Mouse (Mus musculus): ENCODE data around the gene Stum. TPM values are rescaled to one million over a fixed set of nuclear protein-coding genes. Genes with fewer than 3 reads are reported as not detected.
A peak's percentile ranks its signal among the peaks of the same experiment; 100 is the strongest.

Gene Stum
- total RNA-seq, 1 experiment from 2014 or later, result 0.12 TPM

DNA sequence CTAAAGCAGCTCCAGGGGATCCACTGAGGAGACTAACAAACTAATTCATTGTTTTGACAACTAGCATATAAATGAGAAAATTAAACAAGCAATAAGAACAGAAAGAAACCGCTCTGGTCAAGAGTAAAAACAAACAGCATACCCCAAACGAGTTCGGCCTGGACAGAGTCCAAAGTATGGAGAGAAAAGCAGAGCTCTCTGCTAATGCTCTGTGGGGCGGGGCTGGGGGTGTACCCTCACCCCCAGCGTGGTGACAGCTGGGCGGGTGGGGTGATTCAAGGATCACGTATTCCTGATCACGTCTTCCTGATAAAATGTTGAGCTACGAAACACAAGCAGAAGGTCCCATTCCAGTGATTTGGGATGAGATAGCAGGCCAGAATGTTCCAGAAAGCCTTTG is 9.5 kb upstream of the Stum start:
- DNase-seq, result no peak

DNA sequence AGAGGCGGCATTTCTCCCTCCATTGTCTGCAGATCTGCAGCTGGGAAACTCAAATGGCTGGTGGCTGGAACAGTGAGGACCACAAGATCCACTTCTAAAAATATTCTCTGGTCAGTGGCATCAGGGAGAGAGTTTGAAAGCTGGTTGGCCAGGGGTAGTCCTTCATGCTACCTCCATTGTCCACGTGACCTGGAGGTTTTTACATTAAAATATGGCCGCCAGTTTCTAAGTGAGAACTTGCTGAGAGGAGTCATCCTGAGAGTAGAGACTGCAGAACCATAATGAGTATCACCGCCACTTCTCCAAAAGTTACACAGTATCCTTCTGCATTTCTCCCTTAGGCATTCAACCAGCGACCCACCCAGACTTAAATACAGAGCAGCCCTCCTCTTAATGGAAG is 2.0 kb upstream of the Stum start:
- DNase-seq, result no peak

DNA sequence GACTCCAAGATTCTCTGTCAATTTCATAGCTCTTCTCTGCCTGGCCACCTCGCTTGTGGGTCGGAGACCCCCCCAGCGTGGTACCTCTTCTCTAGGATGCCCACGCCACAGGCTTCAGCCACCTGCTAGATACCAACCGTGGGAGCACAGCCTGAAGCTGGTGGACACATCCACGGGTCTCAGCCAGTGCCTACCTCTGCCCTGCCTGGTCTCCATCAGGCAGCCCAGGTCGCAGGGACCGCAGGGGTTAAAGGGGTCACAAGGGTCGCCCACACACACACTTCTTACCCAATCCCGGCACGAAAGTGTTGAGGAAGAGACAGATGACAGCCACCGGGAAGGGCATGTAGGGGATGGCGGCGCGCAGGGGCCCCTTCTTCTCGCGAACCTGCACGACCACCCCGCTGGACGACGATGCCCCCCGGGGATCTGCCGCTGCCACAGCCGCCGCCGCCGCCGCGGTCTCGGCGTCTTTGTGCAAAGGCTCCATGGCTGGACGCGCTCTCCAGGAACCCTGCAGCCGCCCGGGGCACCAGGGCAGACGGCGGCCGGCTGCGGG is 385 bp downstream of the Stum start:
- DNase-seq, result no peak

DNA sequence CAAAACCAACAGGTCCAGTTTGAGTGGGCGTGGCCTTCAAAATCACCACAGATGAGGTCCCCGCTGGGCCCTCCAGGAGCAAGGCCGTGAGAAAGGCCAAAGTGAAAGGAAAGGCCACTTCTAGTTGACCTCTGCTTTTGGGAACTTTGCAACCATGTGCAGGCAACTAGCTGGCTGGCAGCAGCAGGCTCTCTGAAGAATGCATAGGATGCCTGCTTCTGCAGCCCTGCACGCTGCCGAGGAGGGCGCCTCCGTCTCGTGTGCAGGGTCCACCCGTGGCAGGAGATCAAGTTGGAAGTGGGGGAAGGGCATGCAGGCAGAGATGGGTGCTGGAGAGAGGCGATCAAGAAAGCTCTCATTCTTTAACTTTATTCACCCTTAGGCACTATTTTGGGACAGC is 1.3 kb downstream of the Stum start:
- no peak for DNase-seq

DNA sequence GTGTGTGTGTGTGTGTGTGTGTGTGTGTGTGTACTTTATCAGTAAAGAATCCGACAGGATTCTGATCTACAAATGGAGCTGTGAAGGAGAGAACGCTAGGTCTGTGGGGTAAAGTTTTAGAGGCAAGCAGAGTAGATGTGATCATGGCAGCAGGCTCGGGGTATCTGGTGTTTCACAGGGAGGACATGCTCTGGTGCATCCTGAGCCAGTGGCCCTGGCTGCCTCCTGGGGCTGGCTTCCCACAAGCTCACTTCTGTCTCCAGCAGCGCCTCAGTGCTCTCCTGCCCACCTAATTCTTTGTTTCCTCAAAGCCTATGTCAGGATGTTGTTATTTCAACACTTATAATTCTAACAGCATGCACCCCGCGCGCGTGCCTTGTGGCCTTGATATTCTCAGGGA is 2.0 kb downstream of the Stum start:
- DNase-seq, result no peak

DNA sequence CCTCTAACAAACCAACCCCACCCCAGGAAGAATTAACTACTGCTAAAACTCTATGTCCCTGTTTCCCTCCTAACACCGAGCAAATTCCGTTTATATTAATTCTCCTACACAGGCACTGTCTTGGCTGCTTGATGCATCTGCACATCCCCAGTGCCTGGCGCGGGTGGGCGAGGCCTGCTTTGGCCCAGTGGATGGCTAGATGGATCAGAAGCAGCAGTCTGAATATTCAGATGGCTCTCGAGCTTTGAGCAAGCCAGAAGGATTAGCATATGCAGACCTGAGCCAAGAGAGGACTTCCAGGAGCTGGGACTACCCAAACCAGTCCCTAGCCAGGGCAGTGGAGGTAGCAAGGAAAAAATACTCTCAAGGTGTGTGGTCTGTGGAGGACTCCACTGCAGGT is 3.0 kb downstream of the Stum start:
- no peak for DNase-seq

DNA sequence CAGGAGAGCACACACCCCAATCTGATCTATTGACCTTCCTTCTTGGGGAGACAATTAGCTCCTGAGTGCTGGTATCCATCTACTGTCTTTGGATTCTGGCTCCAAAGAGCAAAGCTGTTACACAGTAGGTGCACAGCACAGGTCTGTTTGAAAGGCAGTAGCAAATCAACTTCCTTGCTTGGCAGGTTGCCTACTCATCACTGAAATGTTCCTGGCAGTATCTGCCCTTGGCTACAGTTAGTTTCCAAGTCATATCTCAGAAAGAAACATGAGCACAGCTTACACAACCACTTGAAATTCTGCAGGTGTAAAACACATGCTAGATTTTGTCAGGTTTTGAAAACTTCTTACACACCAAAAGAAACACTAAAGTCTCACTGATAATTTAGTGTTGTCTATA is 9.7 kb downstream of the Stum start:
- DNase-seq, result no peak

DNA sequence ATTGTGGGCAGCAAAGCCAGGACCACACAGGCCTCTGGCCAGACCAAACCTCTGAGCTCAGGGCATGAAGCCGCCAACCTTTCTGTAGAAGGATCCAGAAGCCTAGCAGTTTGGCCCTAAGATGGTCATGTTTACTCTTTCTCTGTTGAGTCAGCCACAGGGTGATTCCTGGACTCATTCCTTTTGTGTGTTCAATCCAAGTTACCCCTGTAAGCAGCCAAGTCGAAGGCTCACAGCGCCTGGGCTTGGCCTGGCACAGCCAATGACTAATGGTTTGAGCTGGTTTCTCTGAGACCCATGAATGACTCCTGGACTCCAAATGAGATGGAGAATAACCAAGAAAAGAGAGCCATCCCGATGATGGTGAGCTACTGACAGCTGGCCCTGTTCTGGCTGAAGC is 15.3 kb downstream of the Stum start:
- DNase-seq, result no peak

DNA sequence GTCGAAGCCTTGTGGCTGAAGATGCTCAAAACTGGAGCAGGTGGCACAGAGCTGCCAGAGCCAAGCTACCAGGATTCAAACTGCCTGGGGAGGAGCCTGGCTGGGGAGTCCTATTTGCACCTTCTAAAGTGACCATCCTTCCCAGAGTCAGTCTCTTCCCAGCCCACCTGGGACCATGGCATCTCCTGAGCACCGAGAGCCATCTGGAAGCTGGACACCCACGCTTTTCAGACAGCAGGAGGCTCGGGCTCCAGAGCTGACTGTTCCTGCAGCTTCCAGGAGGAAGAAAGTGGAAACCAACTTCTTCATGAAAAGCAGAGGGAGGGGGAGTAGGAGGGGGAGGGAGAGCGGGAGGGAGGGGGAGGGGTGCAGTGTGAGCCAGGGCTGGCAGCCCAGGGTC is 17.7 kb downstream of the Stum start:
- DNase-seq, result no peak

DNA sequence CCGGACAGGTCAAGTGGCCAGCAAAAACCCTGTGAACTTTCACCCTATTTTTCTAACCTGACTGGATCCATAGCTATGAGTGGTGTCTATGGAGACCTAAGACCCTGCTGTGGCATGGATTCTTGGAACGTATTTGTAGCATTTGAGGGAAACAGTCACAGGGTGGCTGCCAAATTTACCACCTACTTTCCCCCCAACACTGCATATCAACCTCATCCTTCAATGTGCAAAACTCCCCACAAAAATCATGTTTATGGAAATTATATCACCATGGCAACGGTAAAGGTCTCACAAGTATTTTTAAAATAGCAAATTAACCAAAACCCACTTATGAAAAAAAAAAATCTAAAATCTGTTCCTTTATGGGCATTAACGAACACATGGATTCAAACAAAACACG is 18.9 kb downstream of the Stum start:
- DNase-seq, result no peak

DNA sequence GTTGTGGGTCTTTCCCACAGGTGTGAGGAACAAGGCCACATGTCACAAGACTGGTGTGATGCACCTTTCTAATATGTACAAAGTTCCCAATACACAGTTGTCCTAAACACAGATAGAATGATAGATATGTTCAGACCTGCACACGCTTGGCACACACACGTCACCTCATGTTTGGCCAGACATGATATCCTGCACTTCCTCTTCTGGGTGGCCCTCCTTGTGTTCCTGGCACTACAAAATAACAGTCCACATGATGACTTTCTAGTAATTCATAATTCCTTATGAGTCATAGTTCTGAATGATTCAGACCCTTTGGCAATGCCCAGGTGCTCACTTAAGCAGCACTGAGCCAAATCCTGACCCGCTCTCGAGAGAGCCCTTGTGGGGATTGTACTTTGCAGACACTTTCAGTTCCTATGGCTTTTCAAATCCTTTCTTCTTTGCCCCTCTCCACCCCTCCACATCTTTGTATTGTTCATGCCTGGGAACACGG is 20.3 kb downstream of the Stum start:
- no peak for DNase-seq

DNA sequence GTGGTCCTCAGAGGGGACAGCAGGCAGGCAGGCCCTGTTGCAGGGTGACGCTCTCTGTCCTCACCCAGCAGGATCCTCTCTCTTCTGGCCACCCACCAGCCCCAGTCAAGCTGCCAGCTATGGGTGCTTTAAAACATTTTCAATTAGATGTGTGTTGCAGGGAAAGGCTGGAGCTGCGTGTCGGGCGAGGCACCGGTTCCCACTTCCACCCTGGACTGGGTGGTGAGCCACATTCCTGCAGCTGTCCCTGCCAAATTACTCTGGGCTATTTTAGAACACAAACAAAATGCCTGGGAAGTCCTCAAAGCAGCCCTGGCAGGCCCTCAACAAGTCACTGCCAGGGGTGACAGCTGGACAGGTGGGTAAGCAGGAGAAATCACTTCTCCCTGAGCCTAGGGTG is 20.9 kb downstream of the Stum start:
- no peak for DNase-seq

DNA sequence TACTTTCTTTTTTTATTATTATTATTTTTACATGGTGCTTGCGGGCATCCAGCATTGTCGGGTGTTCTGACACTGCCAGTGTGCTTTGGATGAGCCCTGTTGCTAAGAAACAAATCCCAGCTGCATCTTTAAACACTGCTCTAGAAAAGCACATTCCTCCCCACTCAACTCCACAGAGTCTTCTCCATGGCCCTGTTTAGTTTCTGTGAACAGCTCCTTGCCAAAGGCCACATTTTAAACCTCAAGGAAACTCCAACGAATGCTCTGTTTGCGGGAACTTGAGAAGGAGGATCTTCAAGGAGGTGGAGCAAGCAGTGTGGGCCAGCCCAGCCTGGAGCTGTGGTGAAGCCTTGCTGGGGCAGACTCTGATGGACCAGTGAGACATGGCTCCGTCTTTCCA is 22.6 kb downstream of the Stum start:
- no peak for DNase-seq

DNA sequence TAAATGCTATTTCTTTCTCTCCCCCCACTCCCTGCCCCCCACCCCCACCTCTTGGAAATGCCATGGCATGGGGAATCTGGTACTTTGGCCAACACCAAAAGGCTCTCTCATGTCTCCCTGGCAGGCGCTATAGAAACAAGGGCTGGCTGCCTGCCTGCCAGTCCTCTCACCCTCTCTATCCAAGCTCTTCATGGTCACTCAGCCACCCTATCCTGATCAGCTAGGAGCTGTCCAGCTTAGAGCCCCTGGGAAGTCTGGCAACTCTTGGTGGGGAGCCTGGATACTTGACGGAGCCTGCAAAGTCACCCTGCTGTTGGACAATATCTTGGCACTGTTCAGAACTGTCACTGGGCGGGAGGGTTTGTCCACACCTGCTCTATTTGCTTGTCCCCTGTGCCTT is 24.6 kb downstream of the Stum start:
- DNase-seq, result no peak

DNA sequence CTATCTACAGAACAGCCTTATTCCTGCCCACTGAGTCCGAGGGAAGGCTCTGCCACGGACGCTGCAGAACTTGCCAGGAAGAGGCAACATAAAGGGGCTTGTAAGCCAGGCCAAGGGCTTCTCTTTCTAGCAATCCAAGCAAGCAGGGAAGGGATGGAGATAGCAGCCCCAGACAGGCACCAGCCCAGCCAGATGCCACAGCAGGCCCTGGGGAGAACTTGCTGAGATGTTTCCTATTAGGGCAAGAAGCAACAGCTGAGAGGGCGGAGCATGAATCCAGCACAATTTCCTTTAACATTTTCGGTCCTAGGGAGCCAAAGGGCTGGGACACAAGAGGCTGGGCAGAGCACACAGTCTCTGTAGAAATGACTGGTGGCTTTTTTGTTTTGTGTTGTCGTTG is 25.0 kb downstream of the Stum start:
- DNase-seq, result no peak

DNA sequence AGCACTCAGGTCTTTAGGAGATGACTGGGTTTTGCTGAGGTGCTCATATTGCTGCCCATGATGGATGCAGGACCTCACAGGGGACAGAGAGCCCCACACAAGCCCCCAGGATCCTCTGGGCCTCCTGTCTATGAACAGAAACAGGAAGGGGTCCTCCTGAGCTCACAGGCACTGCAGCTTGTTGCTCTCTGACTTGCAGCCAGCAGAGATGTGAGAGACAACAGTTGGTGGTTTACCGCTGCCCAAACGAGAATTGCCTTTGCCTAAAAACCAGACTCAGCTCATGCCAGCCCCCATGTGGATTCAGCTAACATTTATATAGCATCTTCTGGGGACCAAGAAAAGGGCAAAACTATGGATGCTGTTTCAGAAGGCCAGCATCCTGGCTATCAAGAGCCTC is 33.7 kb downstream of the Stum start:
- DNase-seq, result no peak

DNA sequence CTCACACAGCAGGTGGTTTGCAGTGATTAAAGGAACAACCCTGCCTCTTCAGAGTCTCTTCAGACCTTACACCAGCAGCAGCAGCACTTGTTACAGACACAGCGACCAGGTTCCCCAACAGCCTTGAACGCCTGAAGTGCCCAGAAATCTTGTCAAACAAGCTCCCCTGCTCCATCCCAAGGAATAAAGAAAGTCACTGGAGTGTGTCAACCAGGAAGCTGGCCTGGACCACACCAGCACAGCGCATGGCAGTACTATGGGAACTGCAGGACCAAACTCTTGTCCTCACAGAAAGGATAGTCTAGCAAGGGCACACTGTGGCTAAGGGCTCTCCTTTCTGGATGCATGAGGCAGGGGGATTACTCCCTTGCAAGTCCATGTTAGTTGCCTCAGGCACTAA is 38.9 kb downstream of the Stum start:
- no peak for DNase-seq

DNA sequence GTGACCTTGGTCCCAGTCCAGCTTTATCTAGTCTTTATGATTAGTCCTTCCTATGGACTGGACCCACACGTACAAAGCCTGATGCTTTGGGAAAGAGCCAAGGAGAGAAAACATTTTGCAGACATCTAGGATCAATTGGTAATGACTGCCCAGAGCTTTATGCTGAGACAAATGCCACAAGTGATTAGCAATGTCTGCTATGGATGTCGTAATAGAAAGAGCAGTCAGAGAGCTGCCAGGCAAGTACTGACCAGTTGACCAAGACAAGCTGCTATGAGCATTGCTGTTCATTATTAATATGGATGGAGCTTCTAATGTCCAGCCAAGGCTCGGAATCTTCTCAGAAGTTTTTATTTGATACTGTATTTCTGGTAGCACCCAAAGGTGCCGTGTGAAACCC is 43.8 kb downstream of the Stum start:
- DNase-seq, result no peak

DNA sequence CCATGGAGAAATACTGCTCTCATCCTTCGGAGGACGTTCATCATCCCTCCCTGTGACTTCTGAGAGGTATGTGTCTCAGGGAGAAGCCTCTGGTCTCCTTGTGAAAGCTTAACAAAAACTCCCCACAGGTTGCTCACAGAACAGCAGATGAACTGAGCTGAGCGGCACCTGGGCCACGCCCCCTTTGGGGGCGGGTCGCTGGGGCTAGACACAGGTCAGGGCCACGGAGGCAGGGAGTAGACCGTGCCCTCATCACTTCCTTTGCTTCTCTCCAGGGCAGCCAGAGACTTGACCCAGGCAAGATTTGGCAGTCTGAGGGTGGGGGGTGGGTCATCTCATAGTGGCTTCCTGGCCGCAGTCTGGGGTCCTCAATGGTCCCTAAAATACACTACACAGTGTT is 48.4 kb downstream of the Stum start:
- DNase-seq, result no peak

DNA sequence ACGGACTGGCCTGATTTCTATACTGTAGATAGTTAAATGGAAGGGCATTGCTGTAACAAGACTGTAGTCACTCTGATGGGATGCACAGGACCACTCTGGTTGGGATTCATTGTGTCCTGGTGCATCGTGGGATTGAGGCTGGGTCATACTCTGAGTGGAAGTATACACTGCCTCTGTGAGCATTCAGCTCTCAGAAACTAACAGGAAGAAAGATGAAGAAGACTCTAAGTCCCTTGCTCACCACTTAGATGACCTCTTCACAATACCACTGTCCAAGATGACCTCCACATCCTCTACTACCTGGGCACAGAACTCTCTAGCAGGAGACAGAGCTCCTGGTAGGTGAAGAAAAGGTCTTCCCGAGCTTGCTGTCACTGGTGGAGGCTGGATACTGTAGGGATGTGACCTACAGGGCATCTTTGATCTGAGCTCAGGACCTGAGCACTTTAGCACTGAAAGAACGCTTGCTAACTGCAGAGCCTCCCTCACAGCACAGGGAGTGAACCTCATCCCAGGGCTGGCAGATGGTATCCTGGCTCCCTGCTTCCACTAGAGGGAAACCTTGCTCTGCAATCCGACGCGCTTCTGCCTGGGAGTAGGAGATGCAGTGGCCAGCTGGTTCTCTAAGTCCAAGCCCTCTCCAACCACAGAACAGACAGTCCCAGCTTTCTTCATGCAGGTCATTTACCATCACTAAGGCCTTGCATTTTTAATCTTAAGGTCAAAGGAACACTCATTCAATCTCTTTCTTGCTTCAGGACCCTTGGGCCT is 49.3 kb downstream of the Stum start:
- peak; percentile 47 for DNase-seq

DNA sequence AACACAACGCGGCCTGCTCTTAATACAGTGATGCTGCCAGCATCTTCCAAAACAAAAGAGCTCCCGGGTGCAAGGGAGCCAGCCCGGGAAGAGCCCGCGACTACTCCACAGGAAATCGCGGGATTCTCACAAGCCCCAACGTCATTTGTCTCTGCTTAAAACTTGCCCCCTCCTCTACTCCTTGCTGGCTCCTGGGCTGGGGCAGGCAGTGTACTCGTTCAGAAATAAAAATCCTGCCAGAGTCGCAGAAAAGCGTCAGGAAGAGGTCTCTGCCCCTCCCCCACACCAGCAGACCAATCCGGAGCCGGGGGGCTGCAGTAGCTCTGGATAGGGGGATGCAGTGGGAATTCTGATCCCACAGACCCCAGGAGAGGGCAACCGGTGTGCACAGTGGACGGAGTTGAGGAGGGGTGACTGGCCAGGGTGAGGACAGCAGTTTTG is 50.2 kb downstream of the Stum start:
- DNase-seq, result no peak

DNA sequence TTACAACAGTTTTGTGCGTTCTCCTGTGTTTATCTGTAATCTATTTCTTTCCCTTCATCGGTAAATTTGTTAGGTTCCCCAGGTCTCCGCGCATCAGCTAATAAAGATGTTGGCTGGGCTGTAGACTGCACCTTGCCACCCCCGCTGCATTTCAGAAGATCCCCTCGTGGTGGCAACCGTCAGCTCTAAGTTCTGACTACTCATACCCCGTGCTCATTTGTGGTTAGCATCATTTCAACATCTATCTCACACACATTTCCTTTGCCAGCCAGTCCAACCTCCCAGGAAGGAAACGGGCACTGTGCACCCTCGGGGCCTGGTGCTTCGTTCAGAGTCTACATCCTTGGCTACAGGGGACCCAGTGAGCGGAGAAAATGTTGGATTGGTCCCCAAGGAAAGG is 51.5 kb downstream of the Stum start:
- no peak for DNase-seq

DNA sequence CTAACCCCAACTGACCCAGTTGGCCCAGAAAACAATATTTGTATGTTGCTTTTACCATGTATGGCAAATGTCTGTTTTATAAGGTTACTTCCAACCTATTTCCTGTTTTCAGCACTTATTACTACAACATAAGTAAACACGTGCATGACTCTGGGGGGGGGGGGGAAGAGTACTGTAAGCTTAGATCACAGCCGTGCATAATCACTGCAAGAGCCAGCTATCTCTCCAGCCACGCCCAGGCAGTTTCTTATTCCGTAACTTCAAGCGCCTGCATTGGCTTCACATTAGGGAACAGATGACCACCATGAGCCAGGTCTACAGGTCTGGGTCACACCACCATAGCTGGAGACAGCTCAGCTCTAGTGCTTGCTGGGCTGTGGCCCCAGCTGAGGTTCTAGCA is 53.5 kb downstream of the Stum start:
- no peak for DNase-seq

DNA sequence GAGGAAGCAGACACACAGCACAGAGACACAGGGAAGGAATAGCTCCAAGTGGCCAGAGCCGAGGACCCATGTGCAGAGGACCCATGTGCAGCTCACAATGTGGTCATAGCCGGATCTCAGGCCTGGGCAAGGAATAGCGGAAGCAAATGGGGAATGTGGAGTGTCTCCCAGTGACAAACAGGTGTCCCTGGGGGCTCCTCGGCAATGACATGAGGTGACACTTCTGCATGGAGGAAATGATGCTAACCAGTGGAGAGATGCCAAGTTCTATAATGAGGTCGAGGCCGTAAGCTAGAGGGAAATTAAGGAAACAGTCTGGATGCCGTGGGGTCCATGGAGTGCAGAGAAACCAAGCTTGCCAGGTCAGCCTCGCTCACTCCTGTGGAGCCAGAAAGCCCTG is 54.4 kb downstream of the Stum start:
- DNase-seq, result no peak
